Mouse (Mus musculus) adrenal gland, adult 2 months (tissue): ENCODE measurements at regions not wholly inside any gene's neighbourhood (a gene's known extent, or its start where the extent isn't known, plus 50 kb on each side); places are given as distances from the start of the nearest gene placed in this dataset.

ENCODE experiments used
- DNase-seq: peaks from one replicate; pipeline ENCODE4 v3.0.0; 2021

DNA sequence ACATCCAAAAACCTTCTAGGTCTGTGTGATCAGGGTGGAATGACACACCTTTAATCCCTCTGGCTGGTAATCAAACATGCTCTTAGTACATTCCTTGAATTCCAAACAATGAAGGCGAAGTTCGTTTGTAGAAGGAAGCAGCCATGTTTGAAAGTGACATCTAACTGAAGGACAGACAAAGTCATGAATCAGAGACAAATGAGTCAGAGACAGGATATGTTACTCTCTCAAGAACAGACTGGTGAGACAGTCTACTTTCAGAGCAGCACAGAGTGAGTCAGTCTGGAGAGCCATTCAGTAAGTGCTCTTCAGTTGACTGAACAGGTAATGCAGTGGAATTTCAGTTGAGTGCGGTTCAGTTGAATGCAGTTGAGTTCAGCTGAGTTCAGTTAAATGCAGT, 150.4 kb downstream of the Cpe start:
- peak; percentile 7 for DNase-seq

DNA sequence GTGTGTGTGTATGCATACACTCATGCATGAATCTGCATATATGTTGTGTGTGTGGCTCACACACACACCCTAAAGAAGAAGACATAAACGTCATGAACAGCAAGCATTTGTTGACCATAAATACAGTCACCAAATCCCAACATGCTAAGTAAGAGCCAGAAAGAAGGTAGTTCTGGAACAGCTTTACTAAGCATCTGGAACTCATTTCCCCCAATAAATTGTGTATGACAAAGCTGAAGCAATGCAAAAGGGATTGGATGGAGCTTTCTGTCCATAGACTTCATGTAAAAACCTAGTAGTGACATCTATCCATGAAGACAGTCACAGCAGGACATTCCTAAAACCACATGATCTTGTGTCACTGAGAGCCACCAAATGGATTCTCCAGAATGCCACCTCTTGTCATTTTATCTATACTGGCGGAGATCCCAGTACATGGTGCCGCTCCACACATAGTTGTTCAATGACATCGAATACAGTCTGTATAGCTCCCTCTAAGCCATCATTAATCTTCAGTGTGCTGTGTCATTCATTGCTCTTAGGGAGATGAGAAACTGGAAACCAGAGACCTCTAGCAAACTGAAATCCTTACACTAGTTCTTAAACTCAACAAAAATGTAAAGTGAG, 152.9 kb downstream of the Cpe start:
- DNase-seq, result no peak

DNA sequence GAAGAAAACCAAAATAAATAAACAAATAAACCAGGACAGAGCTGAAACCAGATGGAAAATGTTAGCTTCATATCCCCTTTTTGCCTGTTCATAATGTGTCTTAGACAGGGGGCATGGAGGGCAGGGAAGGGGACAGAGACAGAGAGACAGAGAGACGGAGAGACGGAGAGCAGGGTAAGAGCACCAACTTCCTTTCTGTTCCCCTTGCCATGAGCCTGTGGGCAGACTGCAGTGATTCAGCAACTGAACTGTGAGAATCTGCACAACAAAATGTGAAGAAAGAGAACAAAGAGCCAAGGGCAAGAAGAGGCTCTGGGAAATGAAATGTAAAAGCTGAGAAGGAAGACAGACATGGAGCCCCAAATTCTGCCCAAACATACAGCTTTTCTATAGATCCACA, 161.1 kb downstream of the Cpe start:
- DNase-seq, result no peak

DNA sequence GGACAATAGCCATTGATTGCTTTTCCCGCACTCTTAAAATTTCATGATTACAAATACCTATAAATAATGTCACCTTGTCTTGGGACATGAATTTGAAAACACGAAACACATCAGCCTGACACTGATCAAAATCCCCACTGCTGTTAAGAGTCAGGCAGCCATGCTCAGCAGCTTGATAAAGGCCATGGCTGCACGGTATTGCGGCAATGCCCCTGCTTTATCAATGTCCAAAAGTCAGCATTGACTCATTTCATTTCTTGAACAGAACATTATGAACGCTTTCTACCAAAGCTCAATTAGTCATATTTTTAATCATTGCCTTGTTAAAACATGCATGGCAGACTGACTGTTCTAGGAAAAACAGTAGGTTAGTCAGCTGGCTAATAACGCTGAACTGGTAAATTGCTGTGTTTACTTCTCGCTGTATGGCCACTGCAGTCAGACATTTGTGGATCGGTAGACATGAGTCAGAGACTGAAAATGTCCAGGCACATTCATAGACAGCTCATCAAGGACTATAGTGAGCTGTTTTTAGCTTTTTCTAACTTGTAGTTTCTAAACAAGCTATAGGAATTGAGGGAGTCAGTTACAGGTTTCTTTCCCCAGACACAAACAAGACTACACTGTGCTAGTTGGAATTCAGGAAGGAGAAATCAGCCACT, 170.3 kb downstream of the Cpe start:
- DNase-seq, result peak; percentile 61

DNA sequence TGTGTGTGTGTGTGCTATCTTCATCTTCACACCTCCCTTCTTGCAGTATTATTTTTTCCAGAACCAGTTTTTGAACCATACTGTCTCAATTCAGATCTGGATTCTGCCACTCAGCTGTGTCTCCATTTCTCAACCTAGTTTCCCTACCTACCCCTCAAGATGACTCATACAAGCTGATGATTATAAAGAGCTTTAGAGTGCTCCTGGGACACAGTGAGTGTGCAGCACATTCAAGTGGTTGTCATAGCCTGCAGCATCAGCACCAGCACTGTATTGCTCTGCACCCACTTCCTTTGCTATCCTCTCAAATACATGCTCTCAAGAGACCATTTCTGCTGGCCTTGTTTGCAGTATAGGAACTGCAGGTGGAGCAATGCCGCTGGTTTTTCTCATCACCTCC, 173.2 kb downstream of the Cpe start:
- DNase-seq, result no peak

DNA sequence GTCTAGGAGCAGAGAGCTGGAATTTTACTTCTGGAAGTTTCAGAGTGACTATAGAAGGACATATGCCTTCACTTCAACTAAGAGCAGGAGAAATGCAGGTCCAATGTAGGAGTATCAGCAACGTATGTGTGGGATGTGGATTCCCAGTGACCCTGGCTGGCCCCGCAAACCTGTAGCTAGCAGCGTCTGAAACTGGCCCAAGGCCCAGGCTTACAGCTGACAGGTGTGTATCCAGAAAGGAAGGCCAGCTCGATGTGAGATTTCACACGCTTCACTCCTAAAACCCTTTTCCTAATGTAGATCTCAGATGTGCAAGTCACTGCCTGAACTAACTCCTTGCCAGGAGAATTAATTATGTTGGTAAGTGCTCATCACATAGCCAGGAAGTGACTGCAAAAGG, 176.9 kb downstream of the Cpe start:
- no peak for DNase-seq

DNA sequence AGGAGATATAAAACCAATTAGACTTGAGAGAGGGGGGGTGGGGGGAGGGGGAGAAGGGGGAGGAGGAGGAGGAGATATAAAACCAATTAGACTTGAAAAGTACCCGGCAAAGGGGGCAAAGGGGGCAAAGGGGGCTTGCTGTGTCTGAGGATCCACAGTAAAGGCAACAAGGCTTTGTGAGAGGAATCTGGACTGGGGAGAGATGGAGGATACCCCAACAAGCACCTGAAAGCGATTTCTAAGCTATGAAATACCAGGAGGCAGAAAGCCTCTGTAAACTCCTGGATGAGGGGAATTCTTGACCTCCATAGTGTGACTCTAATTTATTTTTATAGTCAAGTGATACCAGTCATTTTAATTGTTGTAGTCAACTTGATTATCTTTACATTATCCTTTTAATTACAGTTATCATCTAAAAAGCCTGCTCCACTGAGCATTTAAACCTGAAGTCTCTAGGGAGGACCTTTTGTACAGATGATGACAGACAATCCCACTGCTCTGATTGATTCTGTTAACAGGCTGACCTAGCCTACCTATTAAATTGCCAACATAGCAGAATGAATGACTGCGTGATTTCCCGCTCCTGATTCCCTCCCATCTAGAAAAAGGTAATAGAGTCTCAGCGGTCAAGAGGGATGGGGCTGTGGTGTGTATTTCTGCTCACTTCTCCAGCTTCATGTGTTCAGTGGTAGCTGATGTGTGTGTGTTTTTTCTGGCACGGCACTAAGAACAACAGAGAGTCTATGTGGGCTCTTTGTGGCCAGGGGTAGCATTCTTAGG, 195.4 kb downstream of the Cpe start:
- DNase-seq, result no peak

DNA sequence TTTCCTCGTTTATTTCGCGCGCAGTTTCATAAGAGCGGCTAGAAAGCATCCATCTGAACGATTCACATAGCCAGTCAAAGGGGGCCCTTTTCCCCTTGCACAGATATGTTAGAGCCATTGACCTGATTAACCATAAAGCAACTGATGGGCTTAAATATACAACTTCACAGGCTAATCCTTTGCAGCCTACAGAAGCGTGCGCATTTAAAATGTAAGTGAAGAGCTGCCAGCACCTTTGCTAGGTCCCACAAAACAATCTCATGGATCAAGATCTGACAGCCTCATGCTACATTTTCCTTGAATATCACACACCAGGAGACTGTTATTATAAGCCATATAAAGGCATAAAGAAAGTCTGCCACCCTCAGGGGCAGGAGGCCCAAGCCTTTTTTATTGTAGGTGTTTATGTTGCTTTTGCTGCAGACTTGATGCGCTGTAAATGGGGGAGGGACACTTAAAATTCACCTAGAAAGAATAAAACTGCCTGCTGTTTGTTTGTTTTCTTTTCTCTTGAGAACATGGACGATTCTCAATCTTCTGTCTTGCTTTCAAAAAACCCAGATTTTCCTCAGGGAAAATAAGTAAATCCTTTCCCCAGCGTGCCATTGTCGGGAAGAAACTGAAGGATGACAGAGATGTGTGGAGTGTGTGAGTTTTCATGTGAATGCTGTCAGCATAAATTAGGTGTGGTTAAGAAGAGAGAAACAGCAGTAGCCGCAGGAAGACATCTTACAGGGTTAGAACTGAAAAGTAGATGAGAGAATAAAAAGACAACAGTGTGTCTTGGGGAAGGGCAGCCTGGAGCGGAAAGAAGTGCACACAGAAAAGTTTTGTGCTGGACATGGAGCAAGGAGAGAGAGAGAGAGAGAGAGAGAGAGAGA, 196.3 kb downstream of the Cpe start:
- DNase-seq, result no peak

DNA sequence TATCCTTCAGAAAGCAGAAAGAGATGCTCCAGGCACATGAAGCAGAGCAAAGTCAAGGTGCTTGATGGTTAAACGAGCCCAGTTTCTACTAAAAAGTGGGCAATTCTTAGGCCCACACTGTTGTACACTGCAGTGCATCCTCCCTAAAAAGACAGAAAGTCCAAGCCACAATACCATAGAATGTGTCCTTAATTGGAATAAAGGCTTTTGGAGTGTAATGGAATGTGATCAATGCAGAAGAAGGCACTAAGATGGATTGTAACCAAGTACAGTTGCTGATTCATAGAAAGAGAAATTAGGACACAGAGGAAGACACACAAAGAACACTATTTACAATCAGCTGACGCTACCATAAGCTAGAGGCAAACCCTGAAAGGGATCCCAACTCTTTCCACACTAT, 201.3 kb downstream of the Cpe start:
- DNase-seq, result no peak

DNA sequence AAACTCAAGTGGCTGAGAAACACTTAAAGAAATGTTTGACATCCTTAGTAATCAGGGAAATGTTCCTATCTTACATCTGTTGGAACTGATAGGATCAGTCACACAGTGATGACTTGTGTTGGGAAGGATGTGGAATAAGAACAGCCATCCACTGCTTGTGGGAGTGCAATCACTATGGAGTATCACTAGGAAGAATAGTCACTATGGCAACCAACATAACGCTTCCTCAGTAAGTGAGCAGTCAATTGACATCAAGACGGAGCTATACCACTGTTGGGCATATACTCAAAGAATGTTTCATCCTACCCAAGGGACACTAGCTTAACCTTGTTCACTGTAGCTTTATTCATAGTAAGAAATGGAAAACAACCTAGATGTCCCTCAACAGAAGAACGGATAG, 204.8 kb downstream of the Cpe start:
- DNase-seq, result no peak

DNA sequence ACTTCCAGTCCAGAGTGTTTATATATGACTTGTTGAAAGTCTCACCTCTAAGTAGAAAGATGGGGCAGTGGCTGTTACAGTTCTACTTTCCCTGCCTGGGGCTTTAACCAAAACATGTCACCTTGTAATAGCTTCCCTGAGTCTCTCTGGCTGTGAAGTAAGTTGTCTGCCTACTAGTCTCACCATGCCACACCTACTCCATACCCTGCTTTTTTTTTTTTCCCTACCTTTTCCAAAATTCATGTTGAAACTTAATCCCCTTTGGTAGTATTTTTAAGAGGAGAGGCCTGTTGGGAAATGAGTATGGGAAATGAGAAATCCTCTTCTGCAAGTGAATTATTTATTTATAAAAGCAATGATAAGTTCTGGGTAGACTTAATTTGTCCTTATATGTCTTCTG, 219.6 kb downstream of the Cpe start:
- no peak for DNase-seq

DNA sequence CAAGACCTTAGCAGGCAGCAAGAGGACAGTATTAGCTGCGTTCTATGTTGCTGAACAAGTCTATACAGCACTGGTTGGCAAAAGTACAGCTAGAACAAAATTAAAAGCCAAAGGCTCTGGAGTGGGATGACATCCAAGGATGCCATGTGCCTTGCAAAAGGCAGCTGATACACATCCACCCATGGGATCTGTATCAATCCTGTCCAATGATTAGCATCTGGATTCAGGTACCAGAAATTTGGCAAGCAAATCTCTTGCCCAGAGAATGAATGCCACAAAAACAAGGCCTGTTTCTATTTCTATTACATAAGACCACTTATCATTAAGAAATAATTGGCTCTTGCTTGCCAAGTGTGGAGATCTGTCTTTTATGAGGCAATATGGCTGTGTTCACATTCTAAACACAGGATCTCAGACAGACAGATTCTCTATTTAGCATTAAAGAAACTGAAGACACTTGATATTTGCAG, 220.0 kb downstream of the Cpe start:
- DNase-seq, result no peak

DNA sequence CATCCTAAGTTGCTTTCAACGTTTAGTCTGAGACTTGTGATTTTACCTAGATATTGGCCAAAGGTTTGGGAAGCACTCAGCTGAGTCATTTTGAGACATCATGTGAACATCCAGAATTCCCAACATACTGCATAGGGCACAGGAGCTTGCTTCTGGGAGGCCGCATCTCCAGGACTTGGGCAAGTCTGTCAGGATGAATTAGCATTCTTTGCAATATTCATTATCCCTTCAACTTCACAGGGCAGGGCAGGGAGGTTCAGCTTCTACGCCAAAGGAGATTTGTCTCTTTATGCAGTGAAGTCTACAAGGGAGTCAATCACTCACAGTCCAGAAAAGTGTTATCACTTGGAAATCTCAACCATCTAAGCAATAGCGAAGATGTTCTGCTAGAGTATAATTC, 231.7 kb downstream of the Cpe start:
- no peak for DNase-seq

DNA sequence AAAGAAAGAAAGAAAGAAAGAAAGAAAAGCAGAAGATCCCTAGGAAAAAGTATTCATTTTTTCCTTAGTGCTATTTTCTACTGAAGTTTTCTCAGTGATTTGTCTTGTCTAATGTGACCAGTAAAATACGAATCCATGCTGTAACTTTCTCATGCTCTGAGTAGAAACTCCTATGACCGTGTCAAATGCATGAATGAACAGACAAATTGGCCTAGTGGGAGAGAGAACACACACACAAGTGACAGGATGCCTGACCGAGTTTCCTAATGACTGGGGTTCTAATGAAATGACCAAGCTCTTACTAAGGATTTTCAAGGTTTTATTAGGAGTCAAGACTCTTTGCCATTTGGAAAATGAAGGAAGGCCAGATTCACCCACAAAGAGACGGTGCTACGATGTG, 235.9 kb downstream of the Cpe start:
- DNase-seq, result no peak

DNA sequence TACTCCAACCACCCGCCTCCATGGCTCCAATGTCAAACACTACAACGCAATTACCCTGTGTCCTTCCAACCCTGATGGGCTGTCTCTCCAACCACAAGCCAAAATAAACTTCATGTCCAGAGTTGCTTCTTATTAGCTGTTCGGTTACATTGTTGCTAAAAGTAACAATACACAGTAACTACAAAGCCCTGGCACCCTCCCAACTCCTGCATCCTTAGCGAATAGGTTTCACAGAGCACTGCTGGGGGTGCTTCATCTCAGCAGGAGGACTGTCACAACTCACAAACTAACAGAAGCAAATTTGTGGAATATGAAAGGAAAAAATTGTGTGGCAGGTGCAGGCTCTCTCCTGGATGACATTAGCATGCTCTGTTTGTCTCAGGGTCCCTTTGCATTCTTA, 238.1 kb downstream of the Cpe start:
- DNase-seq, result no peak

DNA sequence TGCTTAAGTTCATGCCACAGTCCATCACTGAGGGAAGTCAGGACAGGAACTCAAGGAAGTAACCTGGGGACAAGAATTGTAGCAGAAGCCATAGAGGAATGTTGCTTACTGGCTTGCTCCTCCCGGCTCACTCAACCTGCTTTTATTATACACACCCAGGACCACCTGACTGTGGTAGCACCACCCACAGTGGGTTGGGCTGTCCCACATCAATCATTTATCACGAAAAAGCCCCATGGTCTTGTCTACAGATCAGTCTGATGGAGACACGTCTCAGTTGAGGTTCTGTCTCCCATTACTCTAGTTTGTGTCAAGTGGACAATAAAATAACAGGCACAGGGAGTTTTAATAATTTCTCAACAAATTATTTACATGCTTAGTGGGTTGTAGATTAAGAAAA, 239.3 kb upstream of the Tll1 start:
- DNase-seq, result no peak

DNA sequence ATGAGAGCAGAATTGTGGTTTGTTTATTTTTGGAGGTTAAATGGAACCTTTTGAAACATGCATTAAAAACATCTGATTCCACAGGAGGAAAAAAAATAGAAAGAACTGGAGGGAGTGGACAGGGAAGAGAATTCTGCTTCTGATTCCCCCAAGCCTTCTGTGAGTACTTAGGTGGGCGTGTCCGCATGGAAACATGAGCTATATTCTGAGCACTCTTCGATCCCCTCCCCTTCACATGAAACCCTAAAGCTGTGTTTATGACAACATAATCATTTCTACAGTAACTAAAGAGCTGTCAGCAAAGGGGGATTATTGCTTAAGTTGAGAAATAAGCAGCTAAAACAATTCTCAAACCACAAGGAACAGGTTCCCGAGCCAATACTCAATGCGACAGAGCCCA, 238.4 kb upstream of the Tll1 start:
- DNase-seq, result no peak

DNA sequence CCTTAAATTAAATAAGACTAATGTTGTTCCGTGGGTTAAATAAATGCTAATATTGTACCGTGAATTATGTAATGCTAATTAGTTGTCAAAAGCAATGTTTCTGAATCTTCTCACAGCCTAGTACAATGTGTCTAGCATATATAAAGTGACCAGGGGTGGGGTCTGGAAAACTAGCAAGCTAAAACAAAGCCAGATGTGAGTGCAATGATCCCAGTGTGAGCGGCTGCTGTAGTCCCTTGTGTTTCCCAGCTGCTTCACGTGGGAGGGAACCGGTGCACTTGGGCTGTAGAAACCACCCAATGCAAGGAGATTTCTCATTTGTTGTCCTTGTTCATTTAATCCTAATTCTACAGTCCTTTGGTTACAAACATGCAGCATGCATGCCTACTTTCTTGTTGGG, 232.4 kb upstream of the Tll1 start:
- no peak for DNase-seq

DNA sequence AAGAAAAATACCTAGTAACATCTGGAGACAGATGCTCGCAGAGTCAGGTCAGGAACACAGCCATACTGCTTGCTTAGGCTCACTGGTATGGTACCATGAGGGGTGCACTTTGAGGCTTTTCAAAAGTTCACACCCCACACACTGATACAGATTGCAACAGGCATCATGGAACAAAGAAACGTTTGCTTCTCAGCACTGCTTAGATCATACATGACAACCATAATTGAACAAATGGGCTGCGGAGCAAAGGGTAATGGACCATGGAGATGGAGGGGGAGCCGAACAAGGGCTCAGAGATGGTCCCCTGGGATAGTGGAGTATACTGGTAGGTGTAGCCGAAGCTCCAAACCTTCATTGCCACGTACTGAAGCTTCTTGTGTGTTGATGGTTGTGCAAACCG, 228.6 kb upstream of the Tll1 start:
- DNase-seq, result no peak

DNA sequence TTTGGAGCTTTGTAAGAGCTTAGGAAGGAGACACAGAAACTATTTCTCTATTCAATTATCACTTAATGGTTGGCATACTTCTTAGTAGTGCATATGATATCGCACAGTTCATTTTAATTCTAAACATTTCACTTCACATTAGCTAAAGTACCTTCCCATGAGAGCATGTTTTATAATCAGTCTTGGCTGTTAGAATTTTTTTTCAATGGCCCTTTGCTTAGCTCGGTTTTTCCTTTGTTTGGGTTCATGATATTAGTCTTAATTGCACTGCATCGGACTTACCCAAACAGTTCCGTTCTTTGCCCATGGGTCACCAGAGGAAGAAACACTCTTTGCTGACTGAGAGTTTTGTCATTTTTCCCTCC, 216.8 kb upstream of the Tll1 start:
- DNase-seq, result no peak

DNA sequence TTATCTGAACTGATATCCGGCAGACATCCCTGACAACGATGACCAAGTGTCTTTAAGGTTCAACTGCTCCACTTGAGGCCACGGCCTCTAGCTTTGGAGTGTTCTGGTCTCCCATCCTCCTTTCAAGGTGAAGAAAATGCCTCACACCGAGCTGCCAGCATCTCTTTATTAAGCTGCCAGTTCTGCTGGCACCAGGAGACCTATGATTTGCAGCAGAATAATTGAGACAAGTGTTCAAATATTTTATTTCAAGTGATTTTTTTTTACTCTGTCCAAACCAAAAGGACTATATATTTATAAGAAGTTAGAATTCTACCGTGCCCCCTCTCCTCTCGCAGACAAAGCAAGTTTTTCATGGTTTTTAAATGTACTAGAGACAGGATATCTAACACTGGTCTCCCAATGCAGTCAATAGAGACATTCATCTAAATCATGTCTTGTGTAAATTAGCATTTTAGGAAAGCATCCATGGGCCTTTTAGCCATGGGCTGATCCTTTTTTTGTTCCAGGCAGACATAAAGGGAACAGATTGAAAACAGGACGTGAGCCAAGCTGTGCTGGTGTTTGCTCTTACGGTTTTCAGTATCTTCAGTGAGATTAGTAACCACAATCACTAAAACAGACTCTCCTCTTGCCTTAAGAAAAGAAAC, 216.3 kb upstream of the Tll1 start:
- DNase-seq, result no peak
